Mouse (Mus musculus): ENCODE measurements around the gene Dpf2.

DNA sequence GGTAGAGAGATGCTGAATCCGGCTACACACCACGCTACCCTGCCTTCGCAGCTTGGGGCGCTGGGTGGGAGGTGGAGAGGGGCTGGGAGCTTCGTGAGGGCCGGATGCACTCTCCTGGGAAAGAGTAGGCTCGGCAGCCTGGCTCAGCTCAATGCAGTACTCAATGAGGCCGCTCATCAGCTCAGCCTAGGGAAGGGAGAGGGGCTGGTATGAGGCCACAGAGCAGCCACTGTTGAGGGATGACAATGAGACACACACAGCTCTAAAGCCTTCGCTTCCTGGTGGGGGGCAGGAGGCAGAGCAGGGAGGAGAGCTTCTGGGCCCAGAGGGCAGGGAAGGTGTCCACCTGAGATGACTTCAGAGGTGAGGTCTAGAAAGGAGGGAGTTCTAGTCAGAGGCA lies 56.2 kb downstream of the Dpf2 start:
- TF ChIP-seq CTCF (IDR thresholded peaks at IDR 0.05; ENCODE audit: borderline replicate concordance, insufficient read depth, low read depth, low read length) (no peak), POLR2A (IDR thresholded peaks at IDR 0.05; ENCODE audit: borderline replicate concordance, insufficient read depth, low read length) (no peak)
